Mouse (Mus musculus) heart, embryonic 16.5 days (tissue): ENCODE data around the gene Sec22b. TPM values are rescaled to one million over a fixed set of nuclear protein-coding genes. Genes with fewer than 3 reads are reported as not detected.

Source experiments
- ATAC-seq: fragments of 200-750 bp; cut with Nextera tagmentation; replicated peaks from 2 replicates; pipeline ENCODE4 v1.8.0; 2017; ENCODE audit warnings: moderate number of reproducible peaks; ENCODE audit not compliant: insufficient read depth, low FRiP score; ENCODE audit errors: extremely low read depth
- H3K27ac ChIP-seq: fragments of 300-500 bp; sonication (generic); 2 replicates; pipeline ENCODE4 v1.5.1; 2014; ENCODE audit warnings: mild to moderate bottlenecking, low read length, control low read depth, moderate library complexity
- H3K27me3 ChIP-seq: fragments of 300-500 bp; sonication (generic); 2 replicates; pipeline ENCODE4 v1.6.1; 2014; ENCODE audit warnings: low read length, mixed read lengths; ENCODE audit not compliant: control insufficient read depth, insufficient read depth
- H3K36me3 ChIP-seq: fragments of 300-500 bp; sonication (generic); 2 replicates; pipeline ENCODE4 v1.6.1; 2014; ENCODE audit not compliant: control insufficient read depth, insufficient read depth
- H3K4me1 ChIP-seq: fragments of 300-500 bp; sonication (generic); 2 replicates; pipeline ENCODE4 v1.6.1; 2014; ENCODE audit warnings: low read length, mixed read lengths; ENCODE audit not compliant: control insufficient read depth, insufficient read depth
- H3K4me2 ChIP-seq: fragments of 300-500 bp; sonication (generic); 2 replicates; pipeline ENCODE4 v1.6.1; 2014; ENCODE audit warnings: low read depth, mild to moderate bottlenecking, control low read depth, low read length
- H3K4me3 ChIP-seq: fragments of 300-500 bp; sonication (generic); 2 replicates; pipeline ENCODE4 v1.5.1; 2014; ENCODE audit warnings: mild to moderate bottlenecking, control low read depth, low read length
- H3K9ac ChIP-seq: fragments of 300-500 bp; sonication (generic); 2 replicates; pipeline ENCODE4 v1.6.1; 2014; ENCODE audit warnings: low read length, control low read depth
- H3K9me3 ChIP-seq: fragments of 300-500 bp; sonication (generic); replicated peaks from 2 replicates; pipeline ENCODE4 v1.6.1; 2016; ENCODE audit warnings: low read length; ENCODE audit not compliant: control insufficient read depth
- WGBS: fragments of 180-500 bp; shearing (Covaris S2); extraction: QIAGEN DNeasy Blood & Tissue Kit; methylation state at CpG from one replicate; pipeline ENCODE4 v1.1.7; 2014; 5-methylcytosine and 5-hydroxymethylcytosine counted together
- polyA plus RNA-seq: library from polyadenylated mRNA; unstranded; fragments of >200 nt; fragmentation: Nextera tagmentation; extraction: Ambion mirVana; gene quantifications from 2 replicates; pipeline ENCODE4 v1.2.1, GENCODE M21; 2015

Gene Sec22b
- polyA plus RNA-seq, 1 experiment from 2014 or later: 112 TPM

DNA sequence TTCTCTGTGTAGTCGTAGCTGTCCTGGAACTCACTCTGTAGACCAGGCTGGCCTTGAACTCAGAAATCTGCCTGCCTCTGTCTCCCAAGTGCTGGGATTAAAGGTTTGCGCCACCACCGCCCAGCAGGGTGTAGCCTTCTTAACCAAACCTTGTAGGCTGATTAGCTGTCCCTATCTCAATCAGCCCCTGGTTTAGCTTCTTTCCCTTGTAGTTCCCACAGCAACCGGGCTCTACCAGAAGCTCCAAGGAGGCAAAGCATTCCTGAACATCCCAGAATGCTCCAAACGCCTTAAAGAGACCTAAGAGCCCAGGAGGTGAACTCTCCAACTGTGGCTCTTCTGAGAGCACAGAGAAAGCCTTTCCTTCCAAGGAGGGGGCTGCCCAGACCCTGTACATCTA, 32.3 kb upstream of the Sec22b start:
- no peaks in the 10 kb centered on the region for H3K27me3 ChIP-seq
- H3K9ac ChIP-seq: peak overlapping the region; percentile 66
- peaks cover 20% of the 10 kb centered on the region for H3K4me1 ChIP-seq
- no peak for ATAC-seq
- H3K4me3 ChIP-seq: no peak overlapping the region
- WGBS: 38% methylated on average over 5 of the region's 5 CpGs
- peak overlapping the region; percentile 98 for H3K27ac ChIP-seq
- H3K9me3 ChIP-seq: no peaks in the 10 kb centered on the region
- H3K4me2 ChIP-seq: peak overlapping the region; percentile 84
- no peaks in the 10 kb centered on the region for H3K36me3 ChIP-seq

DNA sequence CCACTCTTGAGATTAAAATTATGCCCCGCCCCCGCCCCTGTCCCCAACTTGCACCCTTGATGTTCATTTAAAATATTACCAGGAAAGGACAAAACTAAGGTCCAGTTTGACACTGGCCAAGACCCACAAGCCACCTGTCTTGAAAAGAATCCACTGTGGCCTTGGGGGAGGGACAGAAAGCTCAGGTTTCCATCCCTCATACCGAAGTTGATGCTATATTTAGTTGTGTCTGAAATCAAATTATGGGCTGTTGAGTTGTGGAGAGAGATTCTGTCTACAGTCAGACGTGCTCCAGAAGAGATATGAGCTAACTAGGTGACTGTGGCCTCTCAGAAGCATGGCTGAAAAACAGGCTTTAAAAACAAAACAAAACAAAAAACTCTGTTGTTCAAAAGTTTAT, 31.3 kb upstream of the Sec22b start:
- Histone ChIP-seq H3K36me3 (no peaks in the 10 kb centered on the region), H3K9ac (peak overlapping the region; percentile 66), H3K4me2 (peak overlapping the region; percentile 84), H3K4me1 (peaks cover 20% of the 10 kb centered on the region), H3K27ac (peak overlapping the region; percentile 98), H3K9me3 (no peaks in the 10 kb centered on the region), H3K27me3 (no peaks in the 10 kb centered on the region), H3K4me3 (no peak overlapping the region)
- 33% methylated on average over 4 of the region's 4 CpGs for WGBS
- ATAC-seq: peak; percentile 66

DNA sequence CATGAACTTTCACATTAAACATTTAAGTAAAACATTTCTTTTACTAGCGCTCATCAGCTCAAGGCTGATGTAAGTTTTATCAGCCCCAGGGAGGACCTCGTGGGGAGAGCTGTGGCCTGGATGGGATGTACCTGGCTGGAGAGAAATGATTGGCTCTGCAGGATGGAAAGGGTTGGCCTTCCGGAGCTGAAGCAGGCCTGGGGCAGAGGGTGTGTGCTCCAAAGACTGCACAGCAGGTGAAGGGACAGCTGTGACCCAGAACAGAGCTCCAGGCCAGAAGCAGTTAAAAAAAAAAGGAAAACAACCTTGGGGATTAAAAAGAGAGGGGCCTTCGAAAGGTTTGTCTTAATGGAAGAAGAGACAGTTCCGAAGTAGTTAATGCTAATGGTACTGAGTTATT, 26.2 kb upstream of the Sec22b start:
- 36% methylated on average over 5 of the region's 5 CpGs for WGBS
- Histone ChIP-seq H3K9ac (no peak overlapping the region), H3K36me3 (no peaks in the 10 kb centered on the region), H3K4me2 (no peak overlapping the region), H3K4me3 (no peak overlapping the region), H3K27ac (no peak overlapping the region), H3K4me1 (peaks cover 4% of the 10 kb centered on the region), H3K9me3 (no peaks in the 10 kb centered on the region), H3K27me3 (no peaks in the 10 kb centered on the region)
- no peak for ATAC-seq

DNA sequence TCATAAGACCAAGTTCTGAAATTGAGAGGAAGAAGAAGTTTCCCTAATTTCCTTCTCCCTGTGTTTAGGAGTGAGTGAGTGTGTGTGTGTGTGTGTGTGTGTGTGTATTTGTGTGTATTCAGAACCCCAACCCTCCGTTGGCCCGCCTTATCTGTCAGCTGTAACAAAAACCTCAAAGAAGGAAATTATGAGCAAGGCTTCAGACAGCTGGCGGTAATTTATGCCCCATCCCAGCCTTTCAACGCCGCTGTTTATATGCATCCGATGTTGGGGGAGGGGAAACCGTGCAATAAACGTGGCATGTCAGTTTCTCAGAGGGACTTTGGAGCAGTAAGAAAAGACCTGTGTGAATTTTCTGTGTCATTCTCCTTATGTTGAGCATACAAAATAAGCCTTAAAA, 24.7 kb upstream of the Sec22b start:
- Histone ChIP-seq H3K9me3 (no peaks in the 10 kb centered on the region), H3K27me3 (no peaks in the 10 kb centered on the region), H3K27ac (no peak overlapping the region), H3K4me3 (no peak overlapping the region), H3K9ac (no peak overlapping the region), H3K36me3 (no peaks in the 10 kb centered on the region), H3K4me1 (no peaks in the 10 kb centered on the region; the same call in 1 of the 2 replicates), H3K4me2 (no peak overlapping the region)
- WGBS: 38% methylated on average over 8 of the region's 8 CpGs
- no peak for ATAC-seq

DNA sequence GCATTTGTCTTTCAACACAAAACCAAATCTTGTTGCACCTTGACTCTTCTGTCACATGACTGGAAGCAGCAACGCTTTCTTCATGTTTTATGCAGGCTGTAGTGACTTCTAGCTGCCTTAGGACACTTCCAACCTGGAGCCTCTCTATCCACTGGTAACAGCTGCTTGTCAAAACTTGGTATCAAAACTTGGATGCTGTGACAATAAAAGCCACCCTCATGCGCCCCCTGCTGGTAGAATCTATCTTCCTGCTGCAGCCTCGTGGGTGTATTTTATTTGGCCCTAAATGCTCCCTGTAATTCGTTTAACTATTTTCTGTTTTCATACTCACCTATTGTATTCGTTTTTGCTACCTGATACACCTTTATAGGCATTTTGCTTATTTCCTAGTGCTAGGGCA, 21.8 kb upstream of the Sec22b start:
- no peaks in the 10 kb centered on the region for H3K9me3 ChIP-seq
- H3K36me3 ChIP-seq: no peaks in the 10 kb centered on the region
- H3K9ac ChIP-seq: no peak overlapping the region
- H3K4me2 ChIP-seq: no peak overlapping the region
- no peak for ATAC-seq
- H3K27ac ChIP-seq: no peak overlapping the region
- H3K27me3 ChIP-seq: no peaks in the 10 kb centered on the region
- 11% methylated on average over 5 of the region's 5 CpGs for WGBS
- no peaks in the 10 kb centered on the region; the same call in 1 of the 2 replicates for H3K4me1 ChIP-seq
- no peak overlapping the region for H3K4me3 ChIP-seq

DNA sequence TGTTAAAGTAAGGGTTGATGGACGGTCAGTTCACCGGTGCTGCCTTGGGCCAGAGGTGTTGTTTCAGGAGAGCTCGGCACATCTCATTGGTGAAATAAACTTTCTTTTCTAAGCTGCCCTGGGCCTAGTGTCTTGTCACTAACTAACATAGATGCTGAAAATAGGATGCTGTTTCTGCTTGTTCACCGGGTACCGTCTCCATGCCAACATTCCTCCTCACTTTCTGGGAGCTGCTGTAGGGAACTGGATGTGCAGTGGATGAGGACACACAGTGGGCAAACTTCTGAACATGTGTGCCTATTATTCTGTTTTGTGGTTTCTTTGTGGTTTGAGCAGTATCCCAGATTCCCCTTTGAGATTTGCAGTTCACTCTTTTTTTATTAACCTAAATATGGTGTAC, 19.4 kb upstream of the Sec22b start:
- no peak overlapping the region for H3K27ac ChIP-seq
- no peak overlapping the region for H3K9ac ChIP-seq
- H3K9me3 ChIP-seq: no peaks in the 10 kb centered on the region
- no peak for ATAC-seq
- H3K4me3 ChIP-seq: no peak overlapping the region
- H3K4me1 ChIP-seq: no peaks in the 10 kb centered on the region
- H3K27me3 ChIP-seq: peaks cover 4% of the 10 kb centered on the region; the same call in 1 of the 2 replicates
- 93% methylated on average over 5 of the region's 5 CpGs for WGBS
- H3K36me3 ChIP-seq: no peaks in the 10 kb centered on the region
- no peak overlapping the region for H3K4me2 ChIP-seq

DNA sequence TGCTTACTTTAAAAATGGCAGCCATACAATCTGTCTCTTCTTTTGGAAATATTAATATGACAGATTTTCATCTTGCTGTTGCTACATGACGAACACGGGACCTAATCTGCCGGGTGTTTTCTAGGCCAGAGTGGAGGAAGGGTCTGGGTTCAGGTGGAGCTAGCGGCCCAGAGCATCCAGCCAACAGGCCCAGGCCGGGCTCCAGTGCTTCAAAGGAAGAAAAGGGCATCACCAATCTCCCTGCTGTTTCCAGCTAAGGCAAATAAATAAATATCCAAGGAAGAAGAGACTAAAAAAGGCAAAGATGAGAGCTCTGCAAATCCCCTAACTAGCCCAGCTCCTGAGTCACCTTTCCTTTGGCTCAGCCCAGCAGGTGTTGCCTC, 13.2 kb upstream of the Sec22b start:
- no peak for ATAC-seq

DNA sequence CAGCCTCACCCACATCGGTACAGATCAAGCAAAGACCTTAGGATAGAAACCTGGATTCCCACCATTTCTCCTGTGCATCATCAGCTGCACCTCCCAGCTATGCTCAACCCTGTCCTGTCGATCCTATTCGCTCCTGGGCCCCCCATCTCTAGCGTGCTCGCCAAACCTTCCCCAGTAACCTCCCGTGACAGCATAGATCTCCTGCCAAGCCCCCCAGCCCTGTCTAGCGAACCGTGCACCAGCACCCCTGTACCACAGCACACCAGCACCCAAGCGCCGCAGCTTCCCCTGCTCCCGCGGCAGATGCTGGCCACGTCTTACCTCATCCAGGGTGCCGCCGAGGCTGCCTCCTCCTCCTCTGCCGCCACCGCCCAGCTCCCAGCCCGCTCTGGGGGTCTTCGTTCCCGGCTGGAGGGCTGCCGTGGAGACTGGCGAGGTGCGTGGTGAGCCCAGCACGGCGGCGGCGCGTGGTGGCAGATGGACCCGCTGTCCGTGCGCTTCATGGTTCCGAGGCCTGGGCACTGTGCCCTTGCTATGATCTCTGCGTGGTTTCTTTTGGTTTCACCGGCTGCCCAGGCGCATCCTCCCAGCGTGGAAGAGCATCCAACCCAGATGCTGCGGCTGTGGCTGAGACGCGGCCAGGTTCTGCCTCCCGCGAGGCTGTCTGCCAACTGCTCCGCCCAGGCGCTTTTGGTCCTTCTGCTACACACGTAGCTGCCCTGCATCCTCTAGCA, 12.7 kb upstream of the Sec22b start, which contains the start of gene Pde4dip:
Gene Pde4dip, minus strand, starts transcription at position 540 of the 734 bp plus-strand sequence.
- WGBS: 2% methylated on average over 44 of the region's 44 CpGs
- no peaks in the 10 kb centered on the region for H3K9me3 ChIP-seq
- peak within 1 kb of the TSS; percentile 45 for H3K9ac ChIP-seq
- H3K4me2 ChIP-seq: peak within 1 kb of the TSS; percentile 73
- peak within 1 kb of the TSS; percentile 48 for H3K4me3 ChIP-seq
- no peaks in the 10 kb centered on the region for H3K36me3 ChIP-seq
- no peak within 1 kb of the TSS for H3K27ac ChIP-seq
- peaks cover 4% of the 10 kb centered on the region; the same call in 1 of the 2 replicates for H3K4me1 ChIP-seq
- peaks cover 53% of the 10 kb centered on the region for H3K27me3 ChIP-seq
- no peak for ATAC-seq

More for the DNA sequence above, 13.2 kb upstream of the Sec22b start:
- WGBS: 77% methylated on average over 5 of the region's 5 CpGs
- peaks cover 53% of the 10 kb centered on the region for H3K27me3 ChIP-seq
- H3K9me3 ChIP-seq: no peaks in the 10 kb centered on the region
- H3K4me3 ChIP-seq: no peak overlapping the region
- no peak overlapping the region for H3K9ac ChIP-seq
- H3K4me2 ChIP-seq: no peak overlapping the region; the same call in 1 of the 2 replicates
- H3K36me3 ChIP-seq: no peaks in the 10 kb centered on the region
- H3K4me1 ChIP-seq: peaks cover 4% of the 10 kb centered on the region; the same call in 1 of the 2 replicates
- H3K27ac ChIP-seq: no peak overlapping the region

DNA sequence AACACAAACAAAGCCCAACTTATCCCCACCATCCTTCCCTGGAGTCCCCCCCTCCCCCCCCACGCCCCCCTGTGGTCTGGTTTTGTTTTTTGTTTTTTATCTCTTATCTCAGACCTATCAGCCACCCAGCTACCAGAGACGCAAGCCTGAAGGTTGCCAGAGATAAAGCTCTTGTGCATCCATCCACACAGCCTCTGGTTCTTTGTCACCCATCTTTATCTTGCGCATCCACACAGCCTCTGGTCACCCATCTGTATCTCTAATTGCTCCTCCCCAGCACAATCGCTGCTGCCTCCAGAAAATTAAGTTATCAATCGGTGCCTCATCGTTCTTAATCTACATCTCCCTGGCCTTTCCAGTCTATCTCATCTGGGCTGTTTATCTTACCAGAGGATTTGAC, 10.8 kb upstream of the Sec22b start:
- peaks cover 4% of the 10 kb centered on the region; the same call in 1 of the 2 replicates for H3K4me1 ChIP-seq
- H3K9me3 ChIP-seq: no peaks in the 10 kb centered on the region
- H3K4me2 ChIP-seq: no peak overlapping the region
- H3K27ac ChIP-seq: no peak overlapping the region
- ATAC-seq: no peak
- 20% methylated on average over 6 of the region's 6 CpGs for WGBS
- H3K36me3 ChIP-seq: no peaks in the 10 kb centered on the region
- peaks cover 53% of the 10 kb centered on the region for H3K27me3 ChIP-seq
- no peak overlapping the region for H3K9ac ChIP-seq
- no peak overlapping the region for H3K4me3 ChIP-seq
